Mouse (Mus musculus) kidney, adult 2 months (tissue): ENCODE measurements around the gene Macrod2. TPM values are rescaled to one million over a fixed set of nuclear protein-coding genes. Genes with fewer than 3 reads are reported as not detected.

ENCODE experiments used
- DNase-seq: peaks from one replicate; pipeline ENCODE4 v3.0.0; 2021
- H3K27ac ChIP-seq: fragments of 200-500 bp; 2 replicates; pipeline ENCODE4 v1.5.1; 2012; ENCODE audit warnings: low read depth, low read length, control low read depth, inconsistent platforms; ENCODE audit not compliant: insufficient read depth
- H3K27me3 ChIP-seq: fragments of 200-500 bp; replicated peaks from 2 replicates; pipeline ENCODE4 v1.6.1; 2012; ENCODE audit warnings: mild to moderate bottlenecking, moderate library complexity, low read length, inconsistent platforms; ENCODE audit not compliant: control insufficient read depth, insufficient read depth
- H3K36me3 ChIP-seq: fragments of 200-500 bp; 2 replicates; pipeline ENCODE4 v1.6.1; 2012; ENCODE audit warnings: mild to moderate bottlenecking, moderate library complexity, low read length, inconsistent platforms; ENCODE audit not compliant: control insufficient read depth, insufficient read depth
- H3K4me1 ChIP-seq: fragments of 200-500 bp; 2 replicates; pipeline ENCODE4 v1.6.1; 2011; ENCODE audit warnings: low read length; ENCODE audit not compliant: control insufficient read depth, insufficient read depth
- H3K4me3 ChIP-seq: fragments of 200-500 bp; 2 replicates; pipeline ENCODE4 v1.5.1; 2011; ENCODE audit warnings: mild to moderate bottlenecking, low read depth, low read length, control low read depth; ENCODE audit not compliant: insufficient read depth
- CTCF ChIP-seq: fragments of 200-500 bp; conservative IDR thresholded peaks from 2 replicates; pipeline ENCODE4 v1.5.1; 2011; ENCODE audit warnings: low read depth, mild to moderate bottlenecking, control low read depth, low read length, moderate library complexity, mixed read lengths; ENCODE audit not compliant: insufficient read depth, insufficient read length
- POLR2A ChIP-seq: fragments of 200-500 bp; IDR thresholded peaks from one replicate; pipeline ENCODE4 v1.6.1; 2011; ENCODE audit warnings: low read depth, low read length, control low read depth
- WGBS: fragments of 180-500 bp; shearing (Covaris S2); methylation state at CpG from one replicate; pipeline ENCODE4 v1.1.7; 2018; 5-methylcytosine and 5-hydroxymethylcytosine counted together
- polyA plus RNA-seq: library from polyadenylated mRNA; depleted of rRNA; stranded (reverse); fragments of >200 nt; gene quantifications from 2 replicates; pipeline ENCODE4 v1.2.3, GENCODE M21; 2012

Macrod2 gene
- polyA plus RNA-seq, 1 experiment, result 9.8 TPM

DNA sequence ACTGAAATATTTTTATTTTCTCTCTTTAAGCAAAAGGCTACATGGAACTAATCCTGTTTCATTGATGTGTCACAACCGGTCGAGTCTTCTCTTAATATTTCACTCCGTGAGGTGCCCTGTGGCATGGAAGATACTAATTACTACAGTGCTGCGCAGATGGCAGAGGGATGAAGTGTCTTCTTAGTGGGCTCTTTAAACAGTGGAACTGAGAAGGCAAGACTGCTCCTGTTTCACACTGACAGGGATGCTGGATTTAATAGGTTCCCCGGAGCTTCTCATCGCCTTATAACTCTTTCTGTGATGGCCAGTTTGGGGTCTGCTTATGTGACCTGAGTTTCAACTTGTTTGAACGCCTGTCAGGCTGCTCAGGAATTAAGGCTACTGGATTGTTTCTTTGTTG lies 612.6 kb downstream of the Macrod2 start:
- DNase-seq, result no peak
- 42% methylated on average over 7 of the region's 7 CpGs for WGBS
- no peak for TF ChIP-seq POLR2A
- no peak for TF ChIP-seq CTCF
- Histone ChIP-seq H3K27me3 (no peaks in the 10 kb centered on the region), H3K4me3 (no peak overlapping the region), H3K36me3 (no peaks in the 10 kb centered on the region), H3K4me1 (no peaks in the 10 kb centered on the region), H3K27ac (no peak overlapping the region)

DNA sequence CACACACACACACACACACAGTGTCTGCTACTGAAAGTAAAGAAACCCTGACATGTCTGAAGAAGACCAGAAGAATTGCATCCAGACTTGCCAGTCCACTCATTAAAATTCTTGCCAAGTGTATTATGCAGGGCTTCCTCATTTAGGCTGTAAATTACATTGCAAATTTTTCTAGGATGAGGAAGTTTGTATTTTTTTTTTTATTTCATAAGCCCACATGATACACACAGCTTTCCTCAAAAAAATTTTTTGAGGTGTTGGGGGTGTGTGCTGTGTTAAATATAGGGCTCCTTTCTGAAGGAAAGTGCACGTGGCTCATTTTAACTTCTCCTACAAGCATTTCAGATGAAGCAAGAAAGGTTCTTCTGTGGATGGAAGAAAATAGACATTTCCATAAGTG lies 613.3 kb downstream of the Macrod2 start:
- Histone ChIP-seq H3K4me1 (no peaks in the 10 kb centered on the region), H3K4me3 (no peak overlapping the region), H3K27ac (no peak overlapping the region), H3K36me3 (no peaks in the 10 kb centered on the region), H3K27me3 (no peaks in the 10 kb centered on the region)
- 76% methylated on average over 1 of the region's 1 CpGs for WGBS
- no peak for DNase-seq
- no peak for TF ChIP-seq CTCF
- no peak for TF ChIP-seq POLR2A

DNA sequence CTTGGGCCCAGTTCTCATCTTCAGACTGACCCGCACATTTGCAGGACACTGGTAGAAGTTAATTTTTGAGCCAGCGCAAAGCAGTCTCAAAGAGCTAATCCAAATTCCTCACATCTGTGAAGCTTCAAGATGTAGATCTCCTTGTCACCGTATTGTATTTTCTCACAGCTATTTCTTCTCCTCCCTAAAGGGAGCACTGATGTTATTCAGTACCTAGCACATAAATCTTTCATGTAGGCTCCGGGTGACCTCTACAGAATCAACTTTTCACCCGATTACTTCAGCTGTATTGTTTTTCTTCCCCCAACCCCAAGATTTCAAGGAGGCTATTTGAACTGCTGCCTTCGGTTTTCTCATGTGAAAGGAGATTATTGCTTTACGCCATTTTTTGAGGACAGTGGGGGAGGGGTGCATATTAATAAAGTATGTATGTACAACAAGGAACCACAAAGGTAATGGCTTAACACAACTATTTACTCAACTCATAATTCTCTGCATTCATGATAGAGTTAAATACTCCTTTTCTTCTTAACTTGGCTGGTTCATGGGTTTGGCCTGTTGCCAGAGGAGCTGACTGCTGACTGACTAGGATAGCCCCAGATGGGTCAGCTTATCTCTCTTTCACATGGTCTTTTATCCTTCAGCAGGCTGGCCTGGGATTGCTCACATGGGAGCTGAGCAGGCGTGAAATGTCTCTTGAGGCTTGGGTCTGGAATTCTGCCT lies 618.5 kb downstream of the Macrod2 start:
- H3K27ac ChIP-seq, result no peak overlapping the region
- TF ChIP-seq POLR2A (no peak), CTCF (no peak)

DNA sequence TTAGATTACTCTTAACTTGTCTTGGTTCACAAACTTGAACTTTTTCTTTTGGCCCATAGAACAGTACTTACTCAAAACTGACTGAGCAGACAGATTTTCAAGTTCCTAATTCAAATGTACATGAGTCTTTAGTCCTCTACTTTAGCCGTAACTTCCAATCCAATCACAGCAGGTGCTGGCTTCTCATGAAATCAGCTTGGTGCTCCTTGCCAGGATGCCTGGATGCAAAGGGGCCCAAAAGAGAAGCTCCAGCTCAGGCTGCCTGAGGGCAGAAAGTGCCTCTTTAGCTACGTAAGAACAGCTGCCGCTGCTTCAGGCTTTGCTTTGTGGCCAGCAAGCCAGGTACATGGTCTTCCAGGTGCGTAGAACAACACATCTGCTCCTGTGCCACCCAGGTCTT lies 627.9 kb downstream of the Macrod2 start:
- DNase-seq, result no peak
- Histone ChIP-seq H3K36me3 (no peaks in the 10 kb centered on the region), H3K4me3 (no peak overlapping the region), H3K27ac (no peak overlapping the region), H3K27me3 (no peaks in the 10 kb centered on the region), H3K4me1 (no peaks in the 10 kb centered on the region)
- TF ChIP-seq POLR2A (no peak), CTCF (no peak)
- 93% methylated on average over 4 of the region's 4 CpGs for whole genome bisulfite sequencing

More for the DNA sequence above, 618.5 kb downstream of the Macrod2 start:
- Histone ChIP-seq H3K27me3 (no peaks in the 10 kb centered on the region), H3K36me3 (no peaks in the 10 kb centered on the region), H3K4me1 (no peaks in the 10 kb centered on the region), H3K4me3 (no peak overlapping the region)
- DNase-seq, result peak; percentile 5
- 35% methylated on average over 8 of the region's 8 CpGs for WGBS

DNA sequence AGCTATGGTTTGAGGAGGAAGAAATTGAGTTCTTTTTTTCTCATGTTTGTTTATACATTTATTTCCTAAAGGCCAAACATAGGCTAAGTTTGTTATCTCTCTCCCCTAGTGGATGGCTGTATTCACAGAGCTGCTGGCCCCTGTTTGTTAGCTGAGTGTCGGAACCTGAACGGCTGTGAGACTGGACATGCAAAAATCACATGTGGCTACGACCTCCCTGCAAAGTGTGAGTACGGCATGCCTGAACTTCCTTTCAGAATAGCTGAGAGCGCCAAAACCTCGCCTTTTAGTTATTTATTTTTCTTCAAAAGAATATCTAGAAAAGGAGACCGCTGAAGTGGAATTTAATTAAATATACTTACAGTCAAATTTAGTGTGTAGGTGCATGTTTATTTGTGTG lies 628.8 kb downstream of the Macrod2 start:
- DNase-seq, result no peak
- 60% methylated on average over 7 of the region's 7 CpGs for WGBS
- TF ChIP-seq CTCF (no peak), POLR2A (no peak)

DNA sequence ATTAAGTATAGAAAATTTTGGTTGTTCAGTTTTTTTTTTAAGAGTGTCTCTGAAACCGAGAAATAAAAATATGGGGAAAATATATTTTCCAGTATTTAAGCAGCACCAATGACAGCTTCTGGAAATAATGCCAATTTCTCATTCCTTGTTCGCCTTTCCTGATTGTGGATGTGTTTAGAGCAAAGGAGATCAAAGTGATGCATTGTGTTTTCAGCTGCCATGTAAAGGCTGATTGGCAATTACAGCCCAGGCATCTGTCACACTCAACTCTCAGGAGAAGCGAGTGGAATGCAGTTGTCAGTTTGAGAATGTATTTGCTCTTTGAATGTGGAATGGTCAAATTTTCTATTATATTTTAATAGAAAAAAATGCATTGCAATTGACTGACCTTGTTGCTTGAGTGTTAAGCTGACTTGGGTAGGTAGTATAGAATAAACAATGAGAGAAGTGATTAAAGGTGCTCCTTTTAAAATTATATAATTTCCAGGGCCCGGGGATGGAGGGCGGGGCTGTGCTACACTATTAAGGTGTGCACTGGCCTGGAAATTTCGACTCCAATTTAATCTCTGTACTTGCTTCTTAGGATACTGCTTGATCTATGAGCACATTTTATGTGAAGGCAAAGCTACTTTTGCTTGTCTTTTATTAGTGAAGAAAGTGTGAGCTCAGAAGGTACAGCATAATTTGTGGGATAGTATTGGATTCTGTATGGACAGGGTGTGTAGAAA lies 629.4 kb downstream of the Macrod2 start:
- 56% methylated on average over 6 of the region's 6 CpGs for WGBS
- H3K36me3 ChIP-seq, result no peaks in the 10 kb centered on the region
- H3K4me3 ChIP-seq, result no peak overlapping the region
- no peaks in the 10 kb centered on the region for H3K27me3 ChIP-seq
- no peak overlapping the region for H3K27ac ChIP-seq
- no peak for DNase-seq
- TF ChIP-seq POLR2A, result no peak
- TF ChIP-seq CTCF, result no peak
- no peaks in the 10 kb centered on the region for H3K4me1 ChIP-seq

More for the DNA sequence above, 628.8 kb downstream of the Macrod2 start:
- Histone ChIP-seq H3K27ac (no peak overlapping the region), H3K27me3 (no peaks in the 10 kb centered on the region), H3K4me1 (no peaks in the 10 kb centered on the region), H3K36me3 (no peaks in the 10 kb centered on the region), H3K4me3 (no peak overlapping the region)

DNA sequence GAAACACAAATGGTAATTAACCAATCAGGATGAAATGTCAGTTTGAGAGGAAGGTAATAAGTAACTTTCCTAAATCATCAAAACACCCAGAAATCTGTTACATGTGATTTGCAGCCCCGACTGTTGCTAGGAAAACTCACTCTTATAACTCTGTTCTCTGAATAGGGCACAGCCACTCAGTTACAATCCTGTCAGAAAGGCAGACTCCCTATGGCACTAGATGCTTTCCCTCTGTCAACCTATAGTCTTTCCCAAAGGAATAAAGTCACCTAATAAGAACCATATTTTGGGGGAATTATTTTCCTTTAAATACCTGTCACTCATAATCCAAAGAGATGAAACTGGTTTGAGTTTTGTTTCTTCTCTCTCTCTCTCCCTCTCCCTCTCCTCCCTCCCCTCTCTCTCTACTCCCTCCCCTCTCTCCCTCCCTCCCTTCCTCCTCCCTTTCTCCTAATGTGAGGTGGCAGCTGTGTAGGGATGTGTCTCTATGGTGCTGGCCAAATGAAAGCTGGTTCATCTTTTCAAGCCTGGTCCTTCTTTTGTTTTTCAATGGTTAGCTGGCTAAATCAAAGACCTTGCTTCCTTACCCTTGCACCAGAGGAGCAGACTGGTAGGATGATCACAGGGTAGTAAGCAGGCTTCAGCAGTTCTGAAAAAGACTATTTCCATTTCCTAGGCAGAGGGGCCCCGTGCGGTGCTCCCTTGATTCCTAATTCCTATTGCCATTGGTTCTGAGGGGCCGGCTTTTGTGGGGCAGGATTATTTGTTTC lies 661.8 kb downstream of the Macrod2 start:
- Histone ChIP-seq H3K27ac (no peak overlapping the region), H3K4me3 (no peak overlapping the region)
- 47% methylated on average over 4 of the region's 4 CpGs for WGBS

More for the DNA sequence above, 661.8 kb downstream of the Macrod2 start:
- no peak for DNase-seq
- H3K4me1 ChIP-seq, result no peaks in the 10 kb centered on the region
- no peak for TF ChIP-seq POLR2A
- no peak for TF ChIP-seq CTCF
- no peaks in the 10 kb centered on the region for H3K27me3 ChIP-seq
- H3K36me3 ChIP-seq, result no peaks in the 10 kb centered on the region
